In genomic region chr11:76672561-76673384, GRCm38 (mm10) we compare ENCODE assay signal across 8 mouse cellular contexts. TPM values are rescaled to one million over a fixed set of nuclear protein-coding genes. Genes with fewer than 3 reads are reported as not detected.
DNase-seq lines count a peak whose midpoint lies in the region; ATAC-seq and TF ChIP-seq lines count a peak whose summit lies in the region.

No protein-coding gene starts in this region.

- in situ Hi-C loops in ES-E14 (cut with MboI; ENCODE audit: low sequenced_read_pairs in 2 of 2, unreplicated experiment in 2 of 2): no loop called here

- H3K27me3 ChIP-seq in forebrain, embryonic 11.5 days (ENCODE audit: control insufficient read depth, insufficient read depth, low read length): peaks cover 46% of the 10 kb centered on the region
- peaks cover 84% of the 10 kb centered on the region for H3K27me3 ChIP-seq in neural tube, embryonic 13.5 days

- H3K9ac ChIP-seq in ES-E14 (ENCODE audit: insufficient read depth, low read depth, low read length, poor library complexity, severe bottlenecking): peak overlapping the region; percentile 59
- H3K9ac ChIP-seq in forebrain, embryonic 11.5 days (ENCODE audit: low read length): no peak overlapping the region
- H3K9ac ChIP-seq in neural tube, embryonic 13.5 days: peak overlapping the region; percentile 66

- no peaks in the 10 kb centered on the region for H3K36me3 ChIP-seq in ES-E14 (ENCODE audit: control insufficient read depth, insufficient read depth, low read length, poor library complexity, severe bottlenecking)
- H3K36me3 ChIP-seq in forebrain, embryonic 11.5 days (ENCODE audit: control insufficient read depth, insufficient read depth, low read length): no peaks in the 10 kb centered on the region
- H3K36me3 ChIP-seq in neural tube, embryonic 13.5 days: no peaks in the 10 kb centered on the region

- H3K27ac ChIP-seq in ES-E14 (ENCODE audit: insufficient read depth, low read depth, low read length, poor library complexity, severe bottlenecking): no peak overlapping the region
- no peak overlapping the region for H3K27ac ChIP-seq in forebrain, embryonic 11.5 days (ENCODE audit: low read depth, low read length)
- no peak overlapping the region for H3K27ac ChIP-seq in neural tube, embryonic 13.5 days (replicated peaks)

- H3K9me3 ChIP-seq in ES-E14 (ENCODE audit: control insufficient read depth, insufficient read depth, low read depth, low read length): no peaks in the 10 kb centered on the region
- no peaks in the 10 kb centered on the region for H3K9me3 ChIP-seq in forebrain, embryonic 11.5 days (ENCODE audit: control insufficient read depth, low read length)
- no peaks in the 10 kb centered on the region for H3K9me3 ChIP-seq in neural tube, embryonic 13.5 days

- peak; percentile 77 for ATAC-seq in frontal cortex, adult (ENCODE audit: low TSS enrichment)
- ATAC-seq in forebrain, embryonic 11.5 days (replicated peaks; ENCODE audit: low FRiP score): no peak
- peak; percentile 57; the same call in 1 of the 2 replicates for ATAC-seq in neural tube, embryonic 13.5 days (ENCODE audit: low read depth)

- WGBS in forebrain, embryonic 11.5 days: 3% methylated on average over 63 of the region's 64 CpGs
- WGBS in neural tube, embryonic 13.5 days: 3% methylated on average over 64 of the region's 64 CpGs

- peak overlapping the region; percentile 51 for H3K4me2 ChIP-seq in forebrain, embryonic 11.5 days (ENCODE audit: low read depth, low read length, severe bottlenecking)
- H3K4me2 ChIP-seq in neural tube, embryonic 13.5 days: peak overlapping the region; percentile 68

- 0 out of 4 replicates have a peak, but pooled peaks cover 0 to 3% of the 10 kb centered on the region in 2 experiments for H3K4me1 ChIP-seq in ES-E14 (ENCODE audit: control insufficient read depth in 2 of 2, insufficient read depth in 2 of 2, low read length in 2 of 2, poor library complexity in 1 of 2)
- H3K4me1 ChIP-seq in forebrain, embryonic 11.5 days (replicated peaks; ENCODE audit: control insufficient read depth, insufficient read depth, low read length): no peaks in the 10 kb centered on the region
- H3K4me1 ChIP-seq in neural tube, embryonic 13.5 days (replicated peaks): peaks cover 11% of the 10 kb centered on the region

- DNase-seq in frontal cortex, postnatal 10 days (ENCODE audit: low spot score in 2 of 2): no peak
- DNase-seq in ES-E14 (ENCODE audit: low read depth, low spot score): no peak
- DNase-seq in forebrain, embryonic 11.5 days (ENCODE audit: low spot score): peak; percentile 67
- DNase-seq in layer of hippocampus, postnatal 25 days (ENCODE audit: extremely low spot score in 1 of 2, low spot score in 1 of 2): peak; percentile 34 to 44
- DNase-seq in thymus, postnatal 0 days (ENCODE audit: low spot score): no peak
- no peak for DNase-seq in spleen, postnatal 10 days (ENCODE audit: low spot score in 2 of 2)

- peak overlapping the region; percentile 65 to 67 for H3K4me3 ChIP-seq in ES-E14 (ENCODE audit: insufficient read depth in 1 of 2, low read depth in 1 of 2, low read length in 2 of 2, poor library complexity in 1 of 2, severe bottlenecking in 1 of 2)
- peak overlapping the region; percentile 15 for H3K4me3 ChIP-seq in forebrain, embryonic 11.5 days (ENCODE audit: low read depth, low read length)
- peak overlapping the region; percentile 41 for H3K4me3 ChIP-seq in neural tube, embryonic 13.5 days

TF ChIP-seq in ES-E14, 5 proteins besides CTCF, POLR2A, EP300 and RAD21:
- TF ChIP-seq HCFC1 (IDR thresholded peaks at IDR 0.05; ENCODE audit: borderline replicate concordance, insufficient read depth, low read length): no peak
- TF ChIP-seq MAFK (IDR thresholded peaks at IDR 0.05; ENCODE audit: insufficient read depth, low read depth, low read length): no peak
- no peak for TF ChIP-seq CHD2 (IDR thresholded peaks at IDR 0.05; ENCODE audit: low read depth, low read length)
- no peak for TF ChIP-seq ZNF384 (IDR thresholded peaks at IDR 0.05; ENCODE audit: low read depth, low read length)
- no peak for TF ChIP-seq ZC3H11A (IDR thresholded peaks at IDR 0.05; ENCODE audit: borderline replicate concordance, low read depth, low read length)

RNA-seq across cellular contexts. Expression of gene Bhlha9, which starts 0.5 kb away (rescaled TPM):
- total RNA-seq in ES-E14 (2012; rRNA removed): not detected in 2 replicates
- not detected in 2 replicates for polyA plus RNA-seq in forebrain, embryonic 11.5 days (2014; fragmentation: Nextera tagmentation; extraction: Ambion mirVana)
- 1 to 10 TPM; 5.4 TPM for total RNA-seq in layer of hippocampus, postnatal 25 days (2021)
- 0.32 TPM in 1 of 2 replicates, not detected in the other for polyA plus RNA-seq in neural tube, embryonic 13.5 days (2015; fragmentation: Nextera tagmentation; extraction: Ambion mirVana)
- polyA plus RNA-seq in thymus, postnatal 0 days (2015; fragmentation: Nextera tagmentation; extraction: Ambion mirVana): not detected in 2 replicates

RNA-seq across cellular contexts. Expression of gene Trarg1, which starts 6.8 kb away (rescaled TPM):
- total RNA-seq in ES-E14 (2012; rRNA removed): 0.05 TPM in 1 of 2 replicates, not detected in the other
- polyA plus RNA-seq in forebrain, embryonic 11.5 days (2014; fragmentation: Nextera tagmentation; extraction: Ambion mirVana): not detected in 2 replicates
- under 1 TPM; 0.38 to 0.42 TPM for total RNA-seq in layer of hippocampus, postnatal 25 days (2021)
- polyA plus RNA-seq in neural tube, embryonic 13.5 days (2015; fragmentation: Nextera tagmentation; extraction: Ambion mirVana): 1.4 and 3.3 TPM in 2 replicates
- 1.6 and 1.9 TPM in 2 replicates for polyA plus RNA-seq in thymus, postnatal 0 days (2015; fragmentation: Nextera tagmentation; extraction: Ambion mirVana)

RNA-seq across cellular contexts. Expression of gene Abr, which starts 50.7 kb away (rescaled TPM):
- total RNA-seq in ES-E14 (2012; rRNA removed): 28.6 and 34.1 TPM in 2 replicates
- polyA plus RNA-seq in forebrain, embryonic 11.5 days (2014; fragmentation: Nextera tagmentation; extraction: Ambion mirVana): 46.4 and 50.5 TPM in 2 replicates
- 100 to 1,000 TPM; 487 to 511 TPM for total RNA-seq in layer of hippocampus, postnatal 25 days (2021)
- polyA plus RNA-seq in neural tube, embryonic 13.5 days (2015; fragmentation: Nextera tagmentation; extraction: Ambion mirVana): 83.7 and 86.8 TPM in 2 replicates
- polyA plus RNA-seq in thymus, postnatal 0 days (2015; fragmentation: Nextera tagmentation; extraction: Ambion mirVana): 21.7 and 23.9 TPM in 2 replicates

Comparison
In these comparisons a context has a peak if more than half of its experiments do, and no peak if none do; other contexts are left out.
1. DNase-seq: peak in forebrain, embryonic 11.5 days (single experiment) and layer of hippocampus, postnatal 25 days (2 of 2); none in frontal cortex, postnatal 10 days (0 of 2), ES-E14 (single experiment), thymus, postnatal 0 days (single experiment) and spleen, postnatal 10 days (0 of 2).
2. H3K4me3 ChIP-seq: peak in every context shown above with its lines; median percentile 66 in ES-E14; 41 in neural tube, embryonic 13.5 days; 15 in forebrain, embryonic 11.5 days.